Mouse (Mus musculus) G1E-ER4 (cell line): ENCODE data around the gene Vav1. TPM values are rescaled to one million over a fixed set of nuclear protein-coding genes. Genes with fewer than 3 reads are reported as not detected.
A peak's percentile ranks its signal among the peaks of the same experiment; 100 is the strongest.

ENCODE experiments used
- GATA1 ChIP-seq: IDR thresholded peaks from one replicate; pipeline ENCODE4 v1.8.0; 2012; ENCODE audit warnings: low read length, inconsistent platforms
- polyA plus RNA-seq: library from polyadenylated mRNA; stranded (reverse); fragments of >175 nt; gene quantifications from 2 replicates; pipeline ENCODE4 v1.2.3, GENCODE M21; 2012

Vav1 gene
- polyA plus RNA-seq, 1 experiment: 39.8 TPM

DNA sequence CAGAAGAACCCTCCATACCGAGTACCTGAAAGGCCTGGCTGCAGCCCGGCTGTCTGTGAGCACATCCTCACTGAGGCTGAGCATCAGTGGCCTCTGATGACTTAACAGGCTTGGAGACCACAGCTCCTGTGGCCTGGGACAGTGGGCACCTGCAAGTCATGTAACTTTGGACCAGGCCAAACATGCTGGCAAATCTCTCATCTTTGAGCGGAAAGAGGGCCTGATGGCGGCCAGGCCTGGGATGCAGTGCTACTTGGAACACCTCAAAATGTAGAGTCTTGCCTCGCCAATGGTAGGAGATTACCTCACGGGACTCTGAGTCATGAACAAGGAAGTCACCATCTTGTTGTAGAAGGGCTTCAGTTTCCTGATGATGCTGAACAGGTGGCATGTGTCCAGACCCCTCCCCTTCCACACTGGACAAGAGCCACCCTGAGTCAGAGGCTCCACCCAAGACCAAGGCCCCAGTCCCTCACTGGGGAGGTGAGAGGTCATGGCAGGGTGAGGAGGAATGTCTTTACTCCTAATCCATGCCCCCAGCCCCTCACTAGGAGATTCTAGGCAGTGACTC, 11.3 kb upstream of the Vav1 start:
- TF ChIP-seq GATA1: no peak

DNA sequence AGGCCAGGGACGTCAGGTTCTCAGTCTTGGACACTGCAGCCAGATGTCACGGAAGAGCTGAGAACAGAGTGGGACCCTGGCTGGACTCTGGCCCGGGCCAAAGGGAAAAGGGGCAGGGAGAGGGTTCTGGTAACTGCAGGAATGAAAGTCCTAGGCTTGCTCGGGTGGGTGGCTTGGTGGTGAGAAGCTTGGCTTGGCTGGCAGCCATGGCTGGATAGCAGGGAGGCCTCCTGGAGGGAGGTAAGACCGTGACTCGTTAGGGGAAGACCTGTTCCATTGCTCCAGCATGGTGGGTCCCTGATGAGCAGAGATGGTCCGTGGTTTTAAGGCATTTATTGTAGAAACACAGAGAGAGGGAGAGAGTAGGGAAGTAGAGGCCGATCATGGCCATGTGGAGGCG, 7.6 kb upstream of the Vav1 start:
- no peak for TF ChIP-seq GATA1

DNA sequence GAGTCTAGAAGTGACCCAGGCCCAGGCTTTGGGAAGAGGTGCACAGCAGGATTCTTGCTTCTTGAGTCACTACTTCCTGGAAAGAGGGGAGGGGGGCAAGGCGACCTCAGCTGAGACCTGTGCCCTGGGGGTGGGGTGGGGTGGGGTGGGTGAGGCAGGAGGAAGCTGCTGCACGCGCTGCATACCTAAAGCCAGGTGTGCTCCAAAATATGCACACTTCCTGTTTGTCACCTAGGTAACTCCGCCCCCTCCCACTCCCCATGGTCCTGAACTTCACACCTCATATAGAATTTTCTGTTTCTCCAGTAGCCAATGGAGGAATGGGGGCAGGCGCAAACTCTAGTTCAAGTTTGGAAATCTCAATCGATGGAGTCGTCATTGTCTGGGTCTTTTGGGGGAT, 5.1 kb upstream of the Vav1 start:
- no peak for TF ChIP-seq GATA1

DNA sequence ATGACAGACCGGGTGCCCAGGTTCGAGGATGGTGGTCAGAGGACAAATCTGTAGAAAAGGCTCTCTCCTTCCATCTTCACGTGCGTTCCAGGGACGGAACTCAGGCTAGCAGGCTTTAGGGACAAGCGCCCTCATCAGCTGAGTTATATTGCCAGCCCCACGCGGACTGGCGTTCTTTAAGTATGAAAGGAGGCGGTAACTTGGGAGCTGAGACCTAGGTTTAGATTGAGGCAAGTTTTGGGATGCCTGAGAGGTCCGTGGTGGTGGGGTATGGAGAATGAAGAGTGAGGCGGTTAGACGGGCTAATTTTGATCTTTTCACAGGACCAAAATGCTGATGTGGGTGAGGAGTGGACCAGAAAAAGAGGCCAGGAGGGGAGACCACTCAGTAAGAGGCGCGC, 4.2 kb upstream of the Vav1 start:
- no peak for TF ChIP-seq GATA1

DNA sequence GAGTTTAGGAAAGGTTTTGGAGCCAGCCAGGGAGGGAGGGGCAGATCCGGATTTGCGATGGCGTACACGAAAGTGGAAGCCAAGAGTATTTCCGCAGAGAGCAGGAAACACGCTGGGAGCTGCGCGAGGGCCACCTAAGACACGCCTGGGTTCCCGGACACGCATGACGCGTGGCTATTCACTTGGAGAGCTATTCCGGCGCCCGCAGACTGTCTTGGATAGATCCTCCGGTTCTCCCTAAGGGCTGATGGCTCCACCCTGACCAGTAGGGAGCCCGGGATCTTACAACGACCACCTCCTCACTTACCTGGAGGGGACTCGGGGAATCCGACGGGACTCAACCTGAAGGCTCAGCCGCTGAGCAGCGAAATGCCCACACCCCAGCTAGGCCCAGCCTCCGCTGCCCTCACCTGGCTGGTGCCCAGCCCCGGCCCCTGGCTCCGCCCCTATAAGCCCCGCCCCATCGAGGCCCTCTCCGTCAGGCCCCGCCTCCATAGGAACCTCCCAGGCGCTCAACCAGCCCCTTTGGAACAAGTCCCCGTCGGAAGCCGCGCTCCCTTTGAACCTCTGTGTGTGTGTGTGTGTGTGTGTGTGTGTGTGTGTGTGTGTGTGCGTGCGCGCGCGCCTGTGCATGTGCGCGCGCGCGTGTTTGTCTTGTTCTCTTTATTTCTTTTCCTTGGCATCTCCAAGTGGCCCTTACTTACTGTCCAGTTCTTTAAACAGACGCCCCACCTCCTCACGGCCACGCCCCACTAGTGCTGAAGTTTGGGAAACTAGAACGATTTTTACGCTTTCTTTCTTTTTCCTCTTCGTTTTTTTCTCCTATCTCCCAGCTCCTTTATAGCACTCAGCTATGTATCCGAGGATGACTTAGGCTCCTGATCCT, 3.5 kb upstream of the Vav1 start:
- TF ChIP-seq GATA1: no peak

DNA sequence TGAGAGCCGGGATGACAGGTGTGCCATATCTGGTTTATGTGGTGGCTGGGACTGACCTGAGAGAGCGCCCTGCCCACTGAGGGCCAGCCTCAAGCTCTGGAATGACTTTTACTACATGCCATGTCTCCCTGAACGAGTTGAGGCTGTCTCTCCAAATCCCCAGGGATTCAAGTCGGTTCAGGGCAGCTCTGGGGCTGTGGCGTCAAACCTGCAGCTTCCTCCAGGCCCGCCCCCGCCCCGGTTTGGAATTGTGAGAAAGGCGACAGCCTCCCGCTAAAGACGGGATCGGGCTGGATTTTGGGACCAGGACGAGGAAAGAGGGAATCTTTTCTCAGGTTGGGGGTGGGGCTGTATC, 2.9 kb upstream of the Vav1 start:
- no peak for TF ChIP-seq GATA1

DNA sequence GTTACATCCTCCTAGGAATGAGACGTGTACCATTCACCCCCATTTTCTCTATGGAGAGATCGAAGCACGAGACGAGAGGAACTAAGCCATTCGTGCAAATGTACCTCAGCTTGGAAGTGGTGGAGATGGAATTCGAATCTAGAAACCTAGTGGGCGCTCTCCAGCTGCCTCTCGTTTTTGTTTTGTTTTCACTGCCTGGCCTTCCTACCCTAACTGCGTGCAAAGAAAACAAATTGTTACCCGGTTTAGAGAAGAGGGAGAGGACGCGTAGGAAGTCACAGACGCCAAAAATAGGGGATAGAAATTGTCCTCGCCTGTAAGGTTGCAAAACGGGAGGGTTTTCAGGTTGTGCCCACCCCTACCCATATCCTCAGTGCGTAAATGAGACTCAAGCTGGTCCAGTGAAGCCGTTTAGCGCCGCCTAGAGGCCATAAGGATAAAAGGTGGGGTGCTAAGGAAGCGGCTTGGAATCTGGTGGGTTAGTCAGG, 2.2 kb upstream of the Vav1 start:
- no peak for TF ChIP-seq GATA1

DNA sequence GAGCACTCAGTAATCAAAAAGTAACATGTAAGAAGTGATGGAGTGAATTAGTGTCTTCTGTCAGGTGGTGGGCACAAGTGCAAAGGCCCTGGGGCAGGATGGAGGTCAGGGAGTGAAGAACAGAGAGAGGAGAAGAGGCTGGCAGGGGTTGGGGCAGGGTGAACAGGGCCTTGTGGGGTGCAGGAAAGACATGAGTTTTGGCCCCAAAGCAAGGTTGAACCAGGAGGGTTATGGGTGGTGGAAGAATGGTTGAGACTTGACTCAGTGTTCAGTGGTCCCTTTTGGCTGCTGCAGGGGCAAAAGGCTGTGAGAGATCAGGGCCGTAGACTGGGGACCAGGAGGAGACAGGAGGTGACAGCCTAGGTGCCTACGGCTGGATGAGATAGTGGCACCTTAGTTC, 363 bp upstream of the Vav1 start:
- TF ChIP-seq GATA1: no peak

DNA sequence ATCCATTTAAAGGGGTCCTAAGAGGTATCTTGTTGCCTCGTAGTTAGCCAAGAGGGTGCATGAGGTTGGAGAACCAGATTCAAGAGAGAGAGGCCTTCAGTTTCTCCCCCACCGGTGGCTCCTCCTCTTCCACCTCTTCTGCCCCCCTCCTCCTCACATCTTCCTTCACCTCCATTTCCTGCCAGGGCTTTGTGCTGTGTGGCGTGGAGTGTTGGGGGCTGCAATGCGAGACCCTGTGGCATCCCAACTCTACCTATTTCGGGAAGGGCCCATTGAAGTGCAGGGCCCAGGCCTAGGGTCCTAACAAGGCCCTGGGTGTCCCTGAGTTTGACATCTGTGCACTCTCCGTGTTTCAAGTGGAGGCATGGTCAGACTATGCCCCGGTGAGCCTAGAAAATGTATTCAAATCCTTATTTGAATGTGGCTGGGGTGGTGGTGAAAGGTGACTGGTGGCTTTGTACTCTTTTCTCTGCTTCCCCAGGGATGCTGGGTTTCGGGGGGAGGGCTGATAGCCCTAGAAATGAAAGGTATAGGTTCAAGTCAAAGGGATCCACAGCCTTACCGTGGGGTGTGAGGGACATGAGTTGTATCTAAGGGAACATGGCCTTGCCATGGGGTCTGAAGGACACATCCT, 808 bp downstream of the Vav1 start:
- no peak for TF ChIP-seq GATA1

DNA sequence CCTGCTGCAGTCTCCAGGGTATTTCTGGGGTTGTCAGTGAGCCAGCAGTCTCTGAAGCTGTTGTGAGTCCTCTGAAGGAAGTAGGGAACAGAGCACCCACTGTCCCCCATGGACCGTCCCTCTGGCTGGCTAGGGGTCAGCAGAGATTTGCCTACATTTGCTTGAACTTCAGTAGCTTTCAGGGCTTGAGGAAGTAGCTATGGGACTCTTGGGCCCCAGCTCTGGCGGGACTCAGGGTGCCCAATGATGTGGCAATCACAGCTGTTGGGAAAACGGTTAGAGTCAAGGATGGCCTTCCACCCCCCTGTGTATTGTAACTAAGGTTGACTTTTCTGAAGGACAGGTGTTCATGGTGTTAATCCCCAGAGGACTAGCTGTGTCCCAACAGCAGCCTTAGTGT, 1.5 kb downstream of the Vav1 start:
- TF ChIP-seq GATA1: no peak

DNA sequence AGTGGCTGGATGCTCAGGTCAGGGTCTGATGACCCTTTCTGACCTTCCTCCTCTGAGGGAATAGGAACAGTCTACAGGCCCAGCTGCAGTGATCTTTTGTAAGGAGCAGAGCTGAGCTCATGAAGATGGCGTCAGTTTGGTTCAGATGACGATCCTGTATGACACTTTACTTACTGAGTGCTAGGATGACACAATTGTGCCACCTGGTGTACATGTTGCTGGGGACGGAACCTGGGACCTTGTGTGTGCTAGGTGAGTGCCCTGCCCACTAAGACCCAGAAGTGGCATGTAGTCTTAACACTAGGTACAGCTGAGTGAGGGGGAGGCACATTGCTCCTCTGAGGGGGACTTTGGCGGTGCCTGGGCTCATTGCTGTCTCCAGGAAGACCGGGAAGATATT, 5.0 kb downstream of the Vav1 start:
- no peak for TF ChIP-seq GATA1

DNA sequence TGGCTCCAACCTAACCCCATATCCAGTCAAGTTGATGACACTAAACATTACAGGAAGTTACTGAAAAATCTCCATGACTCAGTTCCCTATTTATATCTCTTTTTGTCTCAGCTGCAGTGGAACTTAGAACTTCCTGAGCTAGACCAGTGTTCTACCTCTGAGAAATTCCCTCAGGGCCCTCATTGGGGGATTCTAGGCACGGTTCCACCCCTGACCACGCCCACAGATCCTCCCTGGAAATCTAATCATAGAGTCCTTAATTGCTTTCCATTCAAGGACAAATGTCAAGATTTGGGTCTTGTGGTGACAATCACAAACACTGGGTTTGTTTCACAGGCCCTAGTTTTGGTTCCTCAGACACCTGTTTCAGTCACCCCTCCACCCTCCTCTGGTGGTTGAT, 6.2 kb downstream of the Vav1 start:
- no peak for TF ChIP-seq GATA1

DNA sequence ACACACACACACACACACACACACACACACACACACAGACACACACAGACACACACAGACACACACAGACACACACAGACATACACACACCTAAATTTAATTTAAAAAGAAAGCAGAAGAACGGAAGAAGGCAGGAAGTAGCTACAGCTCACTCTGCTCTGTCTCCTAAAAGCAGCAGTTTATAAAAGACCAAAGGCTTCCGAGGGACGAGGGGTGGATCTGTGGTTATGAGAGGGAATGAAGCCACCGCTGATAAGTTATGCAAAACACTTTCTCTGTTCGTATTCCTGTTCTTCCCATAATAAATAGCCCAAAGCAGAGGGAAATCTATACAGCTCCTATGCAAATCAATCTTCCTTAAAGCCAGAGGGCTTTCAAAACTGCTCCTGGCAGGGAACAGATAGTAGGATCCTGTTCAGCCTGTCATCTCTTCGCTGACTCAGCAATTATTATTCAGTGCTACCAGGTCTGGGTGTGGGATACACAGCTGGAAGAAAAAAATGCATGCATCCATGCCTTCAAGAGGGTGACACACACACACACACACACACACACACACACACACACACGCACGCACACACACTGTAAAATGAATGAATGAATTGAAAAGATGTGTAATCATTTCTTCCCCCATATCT, 7.9 kb downstream of the Vav1 start:
- no peak for TF ChIP-seq GATA1

DNA sequence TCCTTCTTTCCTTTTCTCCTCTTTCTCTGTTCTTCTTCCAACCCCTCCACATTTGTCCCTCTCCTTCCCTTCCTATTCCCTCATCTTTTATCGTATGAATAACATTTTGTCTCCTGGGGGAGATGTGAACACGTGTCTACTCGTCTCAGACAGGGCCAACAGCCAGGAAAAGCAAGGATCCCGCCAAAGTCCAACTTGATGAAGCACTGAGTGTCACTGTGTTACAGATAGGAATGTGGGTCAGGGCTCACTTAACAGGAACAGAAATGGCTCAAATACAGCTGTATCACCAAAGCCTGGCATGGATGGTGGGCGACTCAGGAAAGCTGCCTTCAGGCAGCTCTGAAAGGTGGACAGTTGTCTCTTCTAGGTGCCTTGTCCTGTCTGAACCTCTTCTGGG, 10.4 kb downstream of the Vav1 start:
- no peak for TF ChIP-seq GATA1

DNA sequence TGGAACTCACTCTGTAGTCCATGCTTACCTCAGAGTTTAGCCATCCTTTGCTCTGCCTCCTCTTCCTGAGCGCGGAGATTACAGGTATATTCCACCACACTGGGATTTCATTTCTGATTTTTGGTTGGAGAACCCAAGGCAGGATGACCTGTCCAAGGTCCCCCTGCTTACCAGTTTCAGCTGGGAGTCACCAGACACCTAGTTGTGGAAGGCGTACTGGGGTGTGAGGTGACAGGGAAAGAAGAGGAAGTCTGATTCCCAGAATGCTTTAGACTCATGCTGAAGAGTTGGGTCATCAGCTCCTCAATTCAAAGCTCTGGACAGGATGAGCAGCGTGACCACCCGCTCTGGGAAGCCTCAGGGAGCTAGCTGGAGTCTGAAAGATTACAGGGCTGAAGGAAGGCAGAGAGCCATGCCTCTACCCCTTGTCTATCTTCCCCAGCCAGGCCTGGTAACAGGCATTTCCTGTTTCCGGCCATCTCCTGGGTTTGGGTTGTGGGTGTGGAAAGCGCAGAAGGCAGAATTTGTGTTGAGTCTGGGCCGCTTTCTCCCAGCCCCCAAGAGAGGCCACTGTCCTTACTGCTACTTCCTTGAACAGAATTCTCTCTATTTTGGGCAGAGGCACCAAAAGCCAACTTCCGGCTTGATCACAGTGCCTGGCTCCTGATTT, 11.2 kb downstream of the Vav1 start:
- peak; percentile 34 for TF ChIP-seq GATA1

DNA sequence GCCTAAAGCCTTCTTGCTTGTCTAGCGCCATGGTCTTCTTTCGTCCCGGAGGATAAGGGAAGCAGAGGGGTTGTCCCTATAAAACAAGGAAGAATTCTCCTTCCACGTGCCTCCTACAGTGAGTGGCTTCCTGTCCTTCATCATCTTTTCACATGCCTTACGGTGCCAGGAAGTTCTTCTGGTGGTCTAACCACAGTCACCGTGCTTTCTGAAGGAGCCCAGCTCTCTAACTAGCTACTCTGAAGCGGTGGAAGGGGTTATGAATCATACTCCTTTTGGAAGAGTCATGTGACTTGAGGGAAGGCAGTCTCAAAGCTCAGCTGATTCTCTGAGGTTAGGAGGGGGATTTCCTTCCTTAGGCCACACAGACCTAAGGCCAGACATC, 11.8 kb downstream of the Vav1 start:
- TF ChIP-seq GATA1: no peak
